Mouse (Mus musculus): ENCODE data around the gene Serpinf1. TPM values are rescaled to one million over a fixed set of nuclear protein-coding genes. Genes with fewer than 3 reads are reported as not detected.

Gene Serpinf1
- total RNA-seq, 1 experiment = 20.3 TPM

- Histone ChIP-seq H3K9ac (ENCODE audit: insufficient read depth, low read depth, low read length, poor library complexity, severe bottlenecking) (peak within 1 kb of the TSS; percentile 82), H3K27ac (ENCODE audit: insufficient read depth, low read depth, low read length, poor library complexity, severe bottlenecking) (peak within 1 kb of the TSS; percentile 95), H3K9me3 (ENCODE audit: control insufficient read depth, insufficient read depth, low read depth, low read length) (no peaks in the 10 kb centered on the region), H3K36me3 (ENCODE audit: control insufficient read depth, insufficient read depth, low read length, poor library complexity, severe bottlenecking) (no peaks in the 10 kb centered on the region; the same call in 1 of the 2 replicates), H3K4me3 (ENCODE audit: insufficient read depth in 1 of 2, low read depth in 1 of 2, low read length in 2 of 2, poor library complexity in 1 of 2, severe bottlenecking in 1 of 2) (peak within 1 kb of the TSS; percentile 89 to 93), H3K4me1 (ENCODE audit: control insufficient read depth in 2 of 2, insufficient read depth in 2 of 2, low read length in 2 of 2, poor library complexity in 1 of 2) (peaks cover 2 to 9% of the 10 kb centered on the region in 2 experiments; a peak in 3 of 4 replicates)
- peak; percentile 67 for TF ChIP-seq ZNF384 (IDR thresholded peaks at IDR 0.05; ENCODE audit: low read depth, low read length)
- peak; percentile 98 for TF ChIP-seq MAFK (IDR thresholded peaks at IDR 0.05; ENCODE audit: insufficient read depth, low read depth, low read length)
- TF ChIP-seq HCFC1 (IDR thresholded peaks at IDR 0.05; ENCODE audit: borderline replicate concordance, insufficient read depth, low read length) = peak; percentile 94
- TF ChIP-seq CHD2 (IDR thresholded peaks at IDR 0.05; ENCODE audit: low read depth, low read length) = peak; percentile 75; the same call in 1 of the 2 replicates
- TF ChIP-seq ZC3H11A (IDR thresholded peaks at IDR 0.05; ENCODE audit: borderline replicate concordance, low read depth, low read length) = no peak
- peak; percentile 99 for DNase-seq (ENCODE audit: low read depth, low spot score)
- in situ Hi-C loops (cut with MboI; ENCODE audit: low sequenced_read_pairs in 2 of 2, unreplicated experiment in 2 of 2) = no loop called here
Observed at GRCm38 (mm10) chr11:75460844-75461742, 38.6 kb upstream of the Serpinf1 start, which contains the start of gene Tlcd2. Gene Tlcd2 (plus strand): TSS chr11:75461715.

DNA sequence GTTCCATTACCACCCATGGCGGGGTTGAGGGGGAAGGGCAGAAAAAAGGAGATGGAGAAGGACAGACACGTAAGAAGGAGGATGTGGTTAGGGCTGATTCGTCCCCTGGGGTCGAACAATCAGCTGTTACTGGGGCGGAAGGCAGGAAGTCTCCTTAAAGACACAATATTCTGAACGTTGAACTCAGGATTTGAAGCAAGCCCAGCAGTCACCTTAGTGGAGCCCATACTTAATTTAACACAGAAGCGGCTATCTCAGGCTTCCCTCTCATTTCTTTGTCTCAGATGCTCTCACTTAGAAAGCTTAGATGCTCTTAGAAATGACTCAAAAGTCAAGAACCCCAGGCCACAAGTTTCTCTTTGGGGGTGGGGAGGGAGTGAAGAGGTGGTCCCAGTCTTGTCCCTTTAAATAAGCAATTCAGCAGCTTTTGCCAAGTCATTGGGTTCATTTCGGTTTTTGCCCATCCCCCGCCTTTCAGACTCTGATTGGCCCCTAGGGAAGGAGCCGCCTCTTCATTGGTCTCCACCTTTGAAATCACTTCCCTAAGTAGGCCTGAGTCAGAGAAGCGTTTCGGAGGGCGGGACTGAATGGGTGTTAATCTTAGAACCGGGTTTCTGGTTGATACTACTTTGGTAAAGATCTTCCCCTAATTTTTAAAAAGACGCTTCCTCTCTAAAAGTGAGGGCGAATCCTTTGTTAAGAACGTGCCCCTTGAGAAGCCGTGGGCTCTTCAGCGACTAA lies 37.8 kb upstream of the Serpinf1 start:
- TF ChIP-seq CHD2 (IDR thresholded peaks at IDR 0.05; ENCODE audit: low read depth, low read length) (peak; percentile 83), MAFK (IDR thresholded peaks at IDR 0.05; ENCODE audit: insufficient read depth, low read depth, low read length) (peak; percentile 100), ZNF384 (IDR thresholded peaks at IDR 0.05; ENCODE audit: low read depth, low read length) (no peak), ZC3H11A (IDR thresholded peaks at IDR 0.05; ENCODE audit: borderline replicate concordance, low read depth, low read length) (no peak), HCFC1 (IDR thresholded peaks at IDR 0.05; ENCODE audit: borderline replicate concordance, insufficient read depth, low read length) (peak; percentile 64; the same call in 1 of the 2 replicates)
- DNase-seq (ENCODE audit: low read depth, low spot score) = peak; percentile 92
- peak overlapping the region; percentile 82 for H3K9ac ChIP-seq (ENCODE audit: insufficient read depth, low read depth, low read length, poor library complexity, severe bottlenecking)
- no peaks in the 10 kb centered on the region; the same call in 1 of the 2 replicates for H3K36me3 ChIP-seq (ENCODE audit: control insufficient read depth, insufficient read depth, low read length, poor library complexity, severe bottlenecking)
- in situ Hi-C loops (cut with MboI; ENCODE audit: low sequenced_read_pairs in 2 of 2, unreplicated experiment in 2 of 2) = no loop called here
- H3K4me3 ChIP-seq (ENCODE audit: insufficient read depth in 1 of 2, low read depth in 1 of 2, low read length in 2 of 2, poor library complexity in 1 of 2, severe bottlenecking in 1 of 2) = peak overlapping the region; percentile 69 to 80
- H3K9me3 ChIP-seq (ENCODE audit: control insufficient read depth, insufficient read depth, low read depth, low read length) = no peaks in the 10 kb centered on the region
- H3K27ac ChIP-seq (ENCODE audit: insufficient read depth, low read depth, low read length, poor library complexity, severe bottlenecking) = peak overlapping the region; percentile 95
- peaks cover 2 to 9% of the 10 kb centered on the region in 2 experiments; a peak in 3 of 4 replicates for H3K4me1 ChIP-seq (ENCODE audit: control insufficient read depth in 2 of 2, insufficient read depth in 2 of 2, low read length in 2 of 2, poor library complexity in 1 of 2)

- Histone ChIP-seq H3K4me3 (ENCODE audit: insufficient read depth in 1 of 2, low read depth in 1 of 2, low read length in 2 of 2, poor library complexity in 1 of 2, severe bottlenecking in 1 of 2) (peak overlapping the region; percentile 40 to 80), H3K4me1 (ENCODE audit: control insufficient read depth in 2 of 2, insufficient read depth in 2 of 2, low read length in 2 of 2, poor library complexity in 1 of 2) (peaks cover 2 to 9% of the 10 kb centered on the region in 2 experiments; a peak in 3 of 4 replicates), H3K9me3 (ENCODE audit: control insufficient read depth, insufficient read depth, low read depth, low read length) (no peaks in the 10 kb centered on the region), H3K36me3 (ENCODE audit: control insufficient read depth, insufficient read depth, low read length, poor library complexity, severe bottlenecking) (no peaks in the 10 kb centered on the region; the same call in 1 of the 2 replicates), H3K27ac (ENCODE audit: insufficient read depth, low read depth, low read length, poor library complexity, severe bottlenecking) (peak overlapping the region; percentile 84), H3K9ac (ENCODE audit: insufficient read depth, low read depth, low read length, poor library complexity, severe bottlenecking) (peak overlapping the region; percentile 69)
- no peak for TF ChIP-seq CHD2 (IDR thresholded peaks at IDR 0.05; ENCODE audit: low read depth, low read length)
- no peak for TF ChIP-seq ZC3H11A (IDR thresholded peaks at IDR 0.05; ENCODE audit: borderline replicate concordance, low read depth, low read length)
- DNase-seq (ENCODE audit: low read depth, low spot score) = no peak
- in situ Hi-C loops (cut with MboI; ENCODE audit: low sequenced_read_pairs in 2 of 2, unreplicated experiment in 2 of 2) = no loop called here
Observed at GRCm38 (mm10) chr11:75459751-75460102, 37.2 kb upstream of the Serpinf1 start.

DNA sequence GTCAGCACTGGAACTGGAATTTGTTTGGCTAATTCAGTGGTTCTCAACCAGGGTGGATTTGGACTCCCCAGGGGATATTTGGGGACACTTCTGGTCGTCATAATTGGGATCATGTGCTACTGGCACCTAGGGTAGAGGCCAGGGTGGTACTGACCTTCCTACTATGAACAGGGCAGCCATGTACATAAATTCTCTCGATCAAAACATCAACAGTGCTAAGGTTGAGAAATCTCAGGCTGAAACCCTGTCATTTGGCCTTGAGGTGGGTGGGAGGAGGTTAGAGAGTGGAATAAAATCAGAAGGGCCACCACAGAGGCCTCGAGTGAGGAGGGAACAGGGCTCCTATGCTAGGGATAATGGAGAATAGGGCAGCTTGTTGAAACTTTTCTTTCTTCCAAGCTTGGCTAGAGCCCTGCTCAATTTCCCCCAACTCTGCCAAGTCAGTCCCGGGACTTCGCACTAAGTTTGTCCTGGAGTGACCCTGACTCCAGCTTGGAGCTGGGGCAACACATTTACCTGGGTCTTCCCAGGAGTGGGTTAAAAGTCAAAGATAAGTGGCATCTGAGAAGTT lies 36.7 kb upstream of the Serpinf1 start:
- in situ Hi-C loops (cut with MboI; ENCODE audit: low sequenced_read_pairs in 2 of 2, unreplicated experiment in 2 of 2) = no loop called here
- 0 out of 2 replicates have a peak overlapping the region, but pooled peaks have one; percentile 16 for H3K9ac ChIP-seq (ENCODE audit: insufficient read depth, low read depth, low read length, poor library complexity, severe bottlenecking)
- no peak overlapping the region for H3K27ac ChIP-seq (ENCODE audit: insufficient read depth, low read depth, low read length, poor library complexity, severe bottlenecking)
- DNase-seq (ENCODE audit: low read depth, low spot score) = no peak
- TF ChIP-seq CHD2 (IDR thresholded peaks at IDR 0.05; ENCODE audit: low read depth, low read length) = no peak
- no peaks in the 10 kb centered on the region for H3K9me3 ChIP-seq (ENCODE audit: control insufficient read depth, insufficient read depth, low read depth, low read length)
- no peaks in the 10 kb centered on the region; the same call in 1 of the 2 replicates for H3K36me3 ChIP-seq (ENCODE audit: control insufficient read depth, insufficient read depth, low read length, poor library complexity, severe bottlenecking)
- peaks cover 2 to 9% of the 10 kb centered on the region in 2 experiments; a peak in 3 of 4 replicates for H3K4me1 ChIP-seq (ENCODE audit: control insufficient read depth in 2 of 2, insufficient read depth in 2 of 2, low read length in 2 of 2, poor library complexity in 1 of 2)
- H3K4me3 ChIP-seq (ENCODE audit: insufficient read depth in 1 of 2, low read depth in 1 of 2, low read length in 2 of 2, poor library complexity in 1 of 2, severe bottlenecking in 1 of 2) = no peak overlapping the region
